Mouse (Mus musculus): Measurements from ENCODE around the gene Slc28a1. TPM values are rescaled to one million over a fixed set of nuclear protein-coding genes. Genes with fewer than 3 reads are reported as not detected.
"Not testable (repeated sequence)": the region's sequence is repeated elsewhere in the genome, so short reads cannot be mapped to it uniquely, and the experiment has no call there.

Gene Slc28a1
- polyA plus RNA-seq, 1 experiment from 2014 or later: not detected

GRCm38 (mm10) chr7:81182492-81183175 lies 68.0 kb downstream of the Slc28a1 start:
- H3K4me3 ChIP-seq: no peak overlapping the region
- 85% methylated on average over 10 of the region's 10 CpGs for WGBS
- no peaks in the 10 kb centered on the region for H3K4me1 ChIP-seq (replicated peaks)
- H3K9me3 ChIP-seq: no peaks in the 10 kb centered on the region
- DNase-seq (ENCODE audit: low spot score): no peak
- no peaks in the 10 kb centered on the region for H3K36me3 ChIP-seq
- H3K27ac ChIP-seq: no peak overlapping the region
- no peaks in the 10 kb centered on the region for H3K27me3 ChIP-seq (ENCODE audit: insufficient read depth, poor library complexity, severe bottlenecking)

- no peak overlapping the region for H3K27ac ChIP-seq
- H3K9me3 ChIP-seq: no peaks in the 10 kb centered on the region
- no peak overlapping the region for H3K4me3 ChIP-seq
- H3K36me3 ChIP-seq: no peaks in the 10 kb centered on the region
- DNase-seq (ENCODE audit: low spot score): no peak
- no peaks in the 10 kb centered on the region for H3K27me3 ChIP-seq (ENCODE audit: insufficient read depth, poor library complexity, severe bottlenecking)
- H3K4me1 ChIP-seq (replicated peaks): no peaks in the 10 kb centered on the region
Measured at GRCm38 (mm10) chr7:81183181-81183580, 68.6 kb downstream of the Slc28a1 start.

DNA sequence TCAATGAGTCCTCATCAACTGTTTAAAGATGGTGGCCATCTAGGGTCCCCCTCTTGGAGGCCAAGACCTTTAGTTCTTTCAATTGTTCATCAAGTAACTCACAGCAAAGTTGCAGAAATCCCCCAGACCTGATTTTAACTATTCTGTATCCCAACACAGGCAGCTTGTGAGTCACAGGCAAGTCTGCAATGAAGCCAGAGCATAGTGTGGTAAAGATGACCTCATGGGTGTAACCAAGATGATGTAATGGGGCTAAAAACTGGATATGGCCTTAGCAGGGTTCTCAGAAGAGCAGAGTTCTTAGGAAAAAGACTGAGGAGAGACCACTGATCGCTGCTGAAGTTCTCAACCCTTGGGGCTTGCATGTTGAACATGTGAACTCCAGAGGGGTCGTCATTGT lies 69.5 kb downstream of the Slc28a1 start:
- no peaks in the 10 kb centered on the region for H3K4me1 ChIP-seq (replicated peaks)
- no peak overlapping the region for H3K4me3 ChIP-seq
- H3K9me3 ChIP-seq: no peaks in the 10 kb centered on the region
- no peak overlapping the region for H3K27ac ChIP-seq
- H3K27me3 ChIP-seq (ENCODE audit: insufficient read depth, poor library complexity, severe bottlenecking): no peaks in the 10 kb centered on the region
- no peaks in the 10 kb centered on the region for H3K36me3 ChIP-seq
- whole genome bisulfite sequencing: 83% methylated on average over 2 of the region's 2 CpGs
- DNase-seq (ENCODE audit: low spot score): no peak

DNA sequence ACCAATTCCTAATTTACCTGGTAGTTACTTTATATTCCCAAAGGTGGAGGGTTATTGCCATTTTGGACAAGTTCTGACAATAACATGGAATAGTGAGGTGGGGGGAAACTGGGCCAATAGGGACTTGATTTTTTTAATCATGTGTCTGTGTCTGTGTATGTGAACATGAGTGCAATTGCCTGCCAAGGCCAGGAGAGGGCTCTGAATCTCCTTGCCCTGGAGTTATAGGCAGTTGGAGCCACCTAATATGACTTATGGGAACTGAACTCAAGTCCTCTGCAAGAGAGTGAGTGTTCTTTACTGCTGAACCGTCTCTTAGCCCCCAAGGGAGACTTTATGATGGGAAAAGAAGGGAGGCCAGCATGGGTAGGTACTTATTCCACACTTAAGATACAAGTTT lies 70.1 kb downstream of the Slc28a1 start:
- no peak overlapping the region for H3K27ac ChIP-seq
- no peak for DNase-seq (ENCODE audit: low spot score)
- H3K4me3 ChIP-seq: no peak overlapping the region
- no peaks in the 10 kb centered on the region for H3K36me3 ChIP-seq
- 72% methylated on average over 1 of the region's 1 CpGs for WGBS
- no peaks in the 10 kb centered on the region for H3K4me1 ChIP-seq (replicated peaks)
- no peaks in the 10 kb centered on the region for H3K9me3 ChIP-seq
- no peaks in the 10 kb centered on the region for H3K27me3 ChIP-seq (ENCODE audit: insufficient read depth, poor library complexity, severe bottlenecking)

- H3K27me3 ChIP-seq (ENCODE audit: insufficient read depth, poor library complexity, severe bottlenecking); H3K9me3 ChIP-seq; DNase-seq (ENCODE audit: low spot score); H3K27ac ChIP-seq; H3K4me1 ChIP-seq (replicated peaks); H3K36me3 ChIP-seq; H3K4me3 ChIP-seq: not testable (repeated sequence)
Measured at GRCm38 (mm10) chr7:81186036-81186435, 71.4 kb downstream of the Slc28a1 start.

DNA sequence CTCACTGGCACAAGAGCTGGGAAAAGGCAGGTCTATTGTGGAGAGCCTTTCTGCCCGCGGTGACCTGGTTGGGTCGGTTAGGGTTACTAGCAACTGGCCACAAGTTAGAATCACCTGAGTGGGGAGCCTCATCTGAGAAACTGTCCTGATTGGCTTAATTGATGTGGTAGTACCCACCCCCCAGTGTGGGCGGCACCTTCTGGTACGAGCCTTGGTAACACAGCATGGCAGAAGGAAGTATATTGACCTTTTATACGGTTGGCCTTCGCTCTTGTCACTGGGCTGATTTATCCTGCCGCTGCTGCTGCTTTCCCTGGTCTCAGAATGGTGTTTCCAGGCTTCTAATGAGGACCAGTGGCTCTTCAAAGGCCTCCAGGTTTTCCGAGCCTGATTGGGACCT lies 74.6 kb downstream of the Slc28a1 start:
- Histone ChIP-seq H3K27me3 (ENCODE audit: insufficient read depth, poor library complexity, severe bottlenecking) (no peaks in the 10 kb centered on the region), H3K9me3 (no peaks in the 10 kb centered on the region), H3K27ac (no peak overlapping the region), H3K36me3 (no peaks in the 10 kb centered on the region), H3K4me3 (no peak overlapping the region), H3K4me1 (replicated peaks) (no peaks in the 10 kb centered on the region; the same call in 1 of the 2 replicates)
- no peak for DNase-seq (ENCODE audit: low spot score)
- WGBS: 83% methylated on average over 9 of the region's 9 CpGs

GRCm38 (mm10) chr7:81195509-81195908 lies 80.9 kb downstream of the Slc28a1 start:
- Histone ChIP-seq H3K27ac (no peak overlapping the region), H3K27me3 (ENCODE audit: insufficient read depth, poor library complexity, severe bottlenecking) (no peaks in the 10 kb centered on the region), H3K4me1 (replicated peaks) (peaks cover 11% of the 10 kb centered on the region), H3K36me3 (no peaks in the 10 kb centered on the region), H3K9me3 (no peaks in the 10 kb centered on the region), H3K4me3 (no peak overlapping the region)
- DNase-seq (ENCODE audit: low spot score): no peak
- WGBS: 74% methylated on average over 4 of the region's 4 CpGs

- H3K36me3 ChIP-seq: no peaks in the 10 kb centered on the region
- no peak for DNase-seq (ENCODE audit: low spot score)
- H3K27ac ChIP-seq: no peak overlapping the region
- WGBS: 72% methylated on average over 3 of the region's 3 CpGs
- no peak overlapping the region for H3K4me3 ChIP-seq
- no peaks in the 10 kb centered on the region for H3K9me3 ChIP-seq
- H3K27me3 ChIP-seq (ENCODE audit: insufficient read depth, poor library complexity, severe bottlenecking): no peaks in the 10 kb centered on the region
- peaks cover 11% of the 10 kb centered on the region for H3K4me1 ChIP-seq (replicated peaks)
Measured at GRCm38 (mm10) chr7:81196796-81197195, 82.2 kb downstream of the Slc28a1 start.

GRCm38 (mm10) chr7:81198538-81198937 lies 83.9 kb downstream of the Slc28a1 start:
- peaks cover 17% of the 10 kb centered on the region for H3K4me1 ChIP-seq (replicated peaks)
- no peak for DNase-seq (ENCODE audit: low spot score)
- H3K27me3 ChIP-seq (ENCODE audit: insufficient read depth, poor library complexity, severe bottlenecking): no peaks in the 10 kb centered on the region
- no peaks in the 10 kb centered on the region for H3K36me3 ChIP-seq
- H3K4me3 ChIP-seq: no peak overlapping the region
- no peak overlapping the region for H3K27ac ChIP-seq
- H3K9me3 ChIP-seq: no peaks in the 10 kb centered on the region
- WGBS: 46% methylated on average over 4 of the region's 4 CpGs

GRCm38 (mm10) chr7:81199109-81199508 lies 84.5 kb downstream of the Slc28a1 start:
- 74% methylated on average over 5 of the region's 5 CpGs for WGBS

DNA sequence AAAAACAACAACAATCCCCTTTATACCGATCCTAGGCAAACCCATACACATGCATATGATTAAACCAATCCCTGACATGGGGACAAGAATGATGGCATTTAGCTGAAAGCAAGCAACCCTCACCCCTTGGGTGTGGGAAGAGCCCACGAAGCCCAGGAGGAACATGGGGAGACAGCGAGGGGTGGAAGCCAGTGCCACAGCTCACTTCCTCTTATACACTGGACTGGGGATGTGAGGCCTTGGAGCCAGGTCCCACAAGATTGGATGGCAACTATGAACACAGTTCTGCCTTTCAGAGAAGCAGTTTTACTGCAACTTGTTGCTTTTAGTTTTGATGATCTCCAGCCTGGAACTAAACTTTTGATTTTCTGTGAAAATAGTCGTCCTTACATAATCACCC lies 85.2 kb downstream of the Slc28a1 start:
- no peaks in the 10 kb centered on the region for H3K27me3 ChIP-seq (ENCODE audit: insufficient read depth, poor library complexity, severe bottlenecking)

More at GRCm38 (mm10) chr7:81199109-81199508, 84.5 kb downstream of the Slc28a1 start:
- H3K4me3 ChIP-seq: no peak overlapping the region
- no peaks in the 10 kb centered on the region for H3K9me3 ChIP-seq
- no peak for DNase-seq (ENCODE audit: low spot score)
- H3K27ac ChIP-seq: no peak overlapping the region
- no peaks in the 10 kb centered on the region for H3K27me3 ChIP-seq (ENCODE audit: insufficient read depth, poor library complexity, severe bottlenecking)
- H3K4me1 ChIP-seq (replicated peaks): peaks cover 17% of the 10 kb centered on the region
- no peaks in the 10 kb centered on the region for H3K36me3 ChIP-seq

DNA sequence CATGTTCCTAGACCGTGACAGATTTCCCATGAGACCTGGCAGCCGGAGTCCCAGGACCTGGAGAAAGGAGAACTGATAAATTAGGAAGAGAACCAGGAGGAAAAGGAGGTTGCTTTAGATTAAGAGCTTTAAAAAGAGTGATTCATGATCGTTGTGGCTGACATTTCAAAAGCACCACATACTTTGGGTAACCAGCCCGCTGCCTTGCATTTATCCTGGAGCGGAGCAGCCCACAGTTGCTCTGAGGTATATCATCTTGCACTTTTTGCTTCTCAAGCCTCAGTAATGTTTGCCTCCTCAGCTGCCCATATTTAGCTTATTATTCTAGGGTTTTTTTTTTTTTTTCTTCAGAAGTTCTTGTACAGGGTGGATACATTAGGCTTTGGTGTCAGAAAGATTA lies 87.8 kb downstream of the Slc28a1 start:
- H3K4me3 ChIP-seq: no peak overlapping the region
- no peaks in the 10 kb centered on the region for H3K9me3 ChIP-seq
- WGBS: 66% methylated on average over 5 of the region's 5 CpGs
- no peaks in the 10 kb centered on the region for H3K36me3 ChIP-seq
- H3K27ac ChIP-seq: peak overlapping the region; percentile 16; the same call in 1 of the 2 replicates
- H3K27me3 ChIP-seq (ENCODE audit: insufficient read depth, poor library complexity, severe bottlenecking): no peaks in the 10 kb centered on the region
- no peak for DNase-seq (ENCODE audit: low spot score)
- H3K4me1 ChIP-seq (replicated peaks): peaks cover 17% of the 10 kb centered on the region

More for the DNA sequence above, 85.2 kb downstream of the Slc28a1 start:
- Histone ChIP-seq H3K4me3 (no peak overlapping the region), H3K9me3 (no peaks in the 10 kb centered on the region), H3K4me1 (replicated peaks) (peaks cover 17% of the 10 kb centered on the region), H3K27ac (no peak overlapping the region), H3K36me3 (no peaks in the 10 kb centered on the region)
- 63% methylated on average over 4 of the region's 4 CpGs for WGBS
- DNase-seq (ENCODE audit: low spot score): no peak

DNA sequence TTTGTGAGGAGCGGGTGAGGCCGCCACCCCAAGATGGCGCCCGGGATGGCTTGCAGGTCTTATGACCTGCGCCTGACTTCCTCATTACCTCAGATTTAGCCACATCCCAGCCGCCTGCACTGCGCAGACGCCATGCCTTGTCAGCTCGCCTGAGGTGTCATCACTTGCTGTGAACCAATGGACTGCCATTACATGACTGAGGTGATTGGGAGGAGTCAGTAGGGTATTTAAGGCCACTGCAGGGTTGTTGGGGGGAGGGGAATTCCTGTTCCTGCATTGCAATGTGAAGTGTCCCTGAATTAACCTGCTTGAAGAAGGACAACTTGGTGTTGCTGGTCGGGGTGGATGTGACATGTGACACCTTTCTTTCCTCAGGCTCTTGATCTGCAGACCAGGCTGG lies 89.0 kb downstream of the Slc28a1 start:
- not testable (repeated sequence) for H3K4me3 ChIP-seq; H3K27ac ChIP-seq; H3K9me3 ChIP-seq; DNase-seq (ENCODE audit: low spot score); H3K27me3 ChIP-seq (ENCODE audit: insufficient read depth, poor library complexity, severe bottlenecking); H3K36me3 ChIP-seq
- 90% methylated on average over 10 of the region's 10 CpGs for WGBS
- H3K4me1 ChIP-seq (replicated peaks): peaks cover 12% of the 10 kb centered on the region

DNA sequence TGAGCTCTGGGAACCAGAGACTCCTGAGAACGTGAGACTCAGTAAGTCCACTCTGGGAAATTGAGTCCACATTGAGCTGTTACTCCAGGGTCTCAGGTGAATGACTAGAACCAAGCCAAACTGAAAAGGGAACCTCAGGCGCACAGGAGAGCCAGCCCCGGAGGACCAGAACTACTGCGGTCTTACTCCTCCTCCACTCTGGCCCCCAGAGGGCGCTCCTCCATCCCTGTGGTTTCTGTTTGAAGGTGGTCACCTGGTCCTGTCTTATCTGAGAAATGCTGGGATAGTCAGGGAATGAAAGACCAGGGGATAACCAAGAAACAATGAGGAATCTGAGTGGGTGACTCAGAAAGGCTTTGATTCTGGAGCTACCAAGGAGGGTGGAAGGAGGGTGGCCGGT lies 94.3 kb downstream of the Slc28a1 start:
- no peaks in the 10 kb centered on the region for H3K9me3 ChIP-seq

More for the DNA sequence above, 94.3 kb downstream of the Slc28a1 start:
- Histone ChIP-seq H3K27ac (no peak overlapping the region), H3K4me1 (replicated peaks) (peaks cover 35% of the 10 kb centered on the region), H3K4me3 (no peak overlapping the region), H3K36me3 (no peaks in the 10 kb centered on the region), H3K27me3 (ENCODE audit: insufficient read depth, poor library complexity, severe bottlenecking) (peaks cover 56% of the 10 kb centered on the region)
- DNase-seq (ENCODE audit: low spot score): peak; percentile 47
- 21% methylated on average over 6 of the region's 6 CpGs for WGBS

Measured in hindbrain, embryonic 10.5 days (tissue).